Mouse (Mus musculus): ENCODE data around the gene Gba. TPM values are rescaled to one million over a fixed set of nuclear protein-coding genes. Genes with fewer than 3 reads are reported as not detected.
A peak's percentile ranks its signal among the peaks of the same experiment; 100 is the strongest.

The Gba gene
- polyA plus RNA-seq, 1 experiment: 52.5 TPM

GRCm38 (mm10) chr3:89182531-89183057 lies 20.1 kb upstream of the Gba start:
- no peaks in the 10 kb centered on the region for H3K36me3 ChIP-seq (ENCODE audit: control insufficient read depth, insufficient read depth)
- H3K27me3 ChIP-seq (ENCODE audit: control insufficient read depth, insufficient read depth, insufficient read length): no peaks in the 10 kb centered on the region
- H3K4me2 ChIP-seq (ENCODE audit: low read depth): no peak overlapping the region
- peak overlapping the region; percentile 8 for H3ac ChIP-seq (ENCODE audit: control insufficient read depth, insufficient read length)
- TF ChIP-seq SRF (IDR thresholded peaks at IDR 0.05; ENCODE audit: control insufficient read depth, insufficient read length, low read depth) (no peak), POLR2A (IDR thresholded peaks at IDR 0.05; ENCODE audit: insufficient read length, low read depth) (no peak), MAX (IDR thresholded peaks at IDR 0.05; ENCODE audit: low read depth) (no peak), TCF12 (IDR thresholded peaks at IDR 0.05; ENCODE audit: insufficient read depth, poor library complexity, severe bottlenecking) (no peak), TCF3 (IDR thresholded peaks at IDR 0.05; ENCODE audit: insufficient read length, low read depth) (no peak), REST (IDR thresholded peaks at IDR 0.05; ENCODE audit: insufficient read depth, insufficient read length) (no peak), E2F4 (IDR thresholded peaks at IDR 0.05; ENCODE audit: insufficient read depth) (no peak), USF1 (IDR thresholded peaks at IDR 0.05; ENCODE audit: low read depth) (no peak), MYOD1 (IDR thresholded peaks at IDR 0.05; ENCODE audit: control insufficient read depth in 1 of 3, insufficient read length in 2 of 3, low read depth in 2 of 3) (no peak), CEBPB (IDR thresholded peaks at IDR 0.05; ENCODE audit: insufficient read depth, poor library complexity, severe bottlenecking) (no peak), MYOG (IDR thresholded peaks at IDR 0.05; ENCODE audit: control insufficient read depth in 1 of 3, insufficient read depth in 1 of 3, insufficient read length in 2 of 3, low read depth in 2 of 3) (no peak), POLR2AphosphoS2 (IDR thresholded peaks at IDR 0.05; ENCODE audit: insufficient read length, low read depth) (no peak)
- H3K79me2 ChIP-seq (ENCODE audit: control insufficient read depth, insufficient read depth): peaks cover 14% of the 10 kb centered on the region
- H3K4me3 ChIP-seq: peak overlapping the region; percentile 35

GRCm38 (mm10) chr3:89183058-89183958 lies 19.4 kb upstream of the Gba start, which contains the start of gene Fam189b:
Fam189b (plus strand) TSS chr3:89183143.
- H3ac ChIP-seq (ENCODE audit: control insufficient read depth, insufficient read length): peak within 1 kb of the TSS; percentile 8
- H3K79me2 ChIP-seq (ENCODE audit: control insufficient read depth, insufficient read depth): peaks cover 7% of the 10 kb centered on the region
- H3K4me3 ChIP-seq: peak within 1 kb of the TSS; percentile 35
- no peaks in the 10 kb centered on the region for H3K36me3 ChIP-seq (ENCODE audit: control insufficient read depth, insufficient read depth)
- H3K4me2 ChIP-seq (ENCODE audit: low read depth): peak within 1 kb of the TSS; percentile 68
- H3K27me3 ChIP-seq (ENCODE audit: control insufficient read depth, insufficient read depth, insufficient read length): no peaks in the 10 kb centered on the region
- TF ChIP-seq POLR2AphosphoS2 (IDR thresholded peaks at IDR 0.05; ENCODE audit: insufficient read length, low read depth): peak; percentile 80
- TF ChIP-seq MYOG (IDR thresholded peaks at IDR 0.05; ENCODE audit: control insufficient read depth in 1 of 3, insufficient read depth in 1 of 3, insufficient read length in 2 of 3, low read depth in 2 of 3): no peak
- no peak for TF ChIP-seq TCF3 (IDR thresholded peaks at IDR 0.05; ENCODE audit: insufficient read length, low read depth)
- no peak for TF ChIP-seq MAX (IDR thresholded peaks at IDR 0.05; ENCODE audit: low read depth)
- TF ChIP-seq MYOD1 (IDR thresholded peaks at IDR 0.05; ENCODE audit: control insufficient read depth in 1 of 3, insufficient read length in 2 of 3, low read depth in 2 of 3): no peak
- TF ChIP-seq SRF (IDR thresholded peaks at IDR 0.05; ENCODE audit: control insufficient read depth, insufficient read length, low read depth): no peak
- TF ChIP-seq E2F4 (IDR thresholded peaks at IDR 0.05; ENCODE audit: insufficient read depth): no peak
- no peak for TF ChIP-seq CEBPB (IDR thresholded peaks at IDR 0.05; ENCODE audit: insufficient read depth, poor library complexity, severe bottlenecking)
- peak; percentile 61 for TF ChIP-seq POLR2A (IDR thresholded peaks at IDR 0.05; ENCODE audit: insufficient read length, low read depth)
- no peak for TF ChIP-seq USF1 (IDR thresholded peaks at IDR 0.05; ENCODE audit: low read depth)

GRCm38 (mm10) chr3:89183959-89184315 lies 18.8 kb upstream of the Gba start:
- Histone ChIP-seq H3ac (ENCODE audit: control insufficient read depth, insufficient read length) (peak overlapping the region; percentile 8), H3K4me2 (ENCODE audit: low read depth) (peak overlapping the region; percentile 68), H3K4me3 (peak overlapping the region; percentile 35), H3K79me2 (ENCODE audit: control insufficient read depth, insufficient read depth) (peaks cover under 1% of the 10 kb centered on the region), H3K36me3 (ENCODE audit: control insufficient read depth, insufficient read depth) (no peaks in the 10 kb centered on the region), H3K27me3 (ENCODE audit: control insufficient read depth, insufficient read depth, insufficient read length) (no peaks in the 10 kb centered on the region)
- TF ChIP-seq TCF3 (IDR thresholded peaks at IDR 0.05; ENCODE audit: insufficient read length, low read depth) (no peak), MYOG (IDR thresholded peaks at IDR 0.05; ENCODE audit: control insufficient read depth in 1 of 3, insufficient read depth in 1 of 3, insufficient read length in 2 of 3, low read depth in 2 of 3) (no peak), USF1 (IDR thresholded peaks at IDR 0.05; ENCODE audit: low read depth) (no peak), CEBPB (IDR thresholded peaks at IDR 0.05; ENCODE audit: insufficient read depth, poor library complexity, severe bottlenecking) (no peak), MYOD1 (IDR thresholded peaks at IDR 0.05; ENCODE audit: control insufficient read depth in 1 of 3, insufficient read length in 2 of 3, low read depth in 2 of 3) (no peak), SRF (IDR thresholded peaks at IDR 0.05; ENCODE audit: control insufficient read depth, insufficient read length, low read depth) (no peak), POLR2AphosphoS2 (IDR thresholded peaks at IDR 0.05; ENCODE audit: insufficient read length, low read depth) (no peak), POLR2A (IDR thresholded peaks at IDR 0.05; ENCODE audit: insufficient read length, low read depth) (no peak), TCF12 (IDR thresholded peaks at IDR 0.05; ENCODE audit: insufficient read depth, poor library complexity, severe bottlenecking) (no peak), MAX (IDR thresholded peaks at IDR 0.05; ENCODE audit: low read depth) (no peak), REST (IDR thresholded peaks at IDR 0.05; ENCODE audit: insufficient read depth, insufficient read length) (no peak), E2F4 (IDR thresholded peaks at IDR 0.05; ENCODE audit: insufficient read depth) (no peak)

- H3K4me3 ChIP-seq: no peak overlapping the region
- no peak overlapping the region for H3ac ChIP-seq (ENCODE audit: control insufficient read depth, insufficient read length)
- H3K27me3 ChIP-seq (ENCODE audit: control insufficient read depth, insufficient read depth, insufficient read length): no peaks in the 10 kb centered on the region
- no peaks in the 10 kb centered on the region for H3K36me3 ChIP-seq (ENCODE audit: control insufficient read depth, insufficient read depth)
- TF ChIP-seq TCF12 (IDR thresholded peaks at IDR 0.05; ENCODE audit: insufficient read depth, poor library complexity, severe bottlenecking) (no peak), USF1 (IDR thresholded peaks at IDR 0.05; ENCODE audit: low read depth) (no peak), SRF (IDR thresholded peaks at IDR 0.05; ENCODE audit: control insufficient read depth, insufficient read length, low read depth) (no peak), MAX (IDR thresholded peaks at IDR 0.05; ENCODE audit: low read depth) (no peak), POLR2AphosphoS2 (IDR thresholded peaks at IDR 0.05; ENCODE audit: insufficient read length, low read depth) (no peak), TCF3 (IDR thresholded peaks at IDR 0.05; ENCODE audit: insufficient read length, low read depth) (no peak), CEBPB (IDR thresholded peaks at IDR 0.05; ENCODE audit: insufficient read depth, poor library complexity, severe bottlenecking) (no peak), POLR2A (IDR thresholded peaks at IDR 0.05; ENCODE audit: insufficient read length, low read depth) (no peak), REST (IDR thresholded peaks at IDR 0.05; ENCODE audit: insufficient read depth, insufficient read length) (no peak), E2F4 (IDR thresholded peaks at IDR 0.05; ENCODE audit: insufficient read depth) (no peak), MYOD1 (IDR thresholded peaks at IDR 0.05; ENCODE audit: control insufficient read depth in 1 of 3, insufficient read length in 2 of 3, low read depth in 2 of 3) (no peak), MYOG (IDR thresholded peaks at IDR 0.05; ENCODE audit: control insufficient read depth in 1 of 3, insufficient read depth in 1 of 3, insufficient read length in 2 of 3, low read depth in 2 of 3) (no peak)
- H3K4me2 ChIP-seq (ENCODE audit: low read depth): no peak overlapping the region
- H3K79me2 ChIP-seq (ENCODE audit: control insufficient read depth, insufficient read depth): no peaks in the 10 kb centered on the region
These were observed 15.5 kb upstream of the Gba start for GRCm38 (mm10) chr3:89187197-89187596.

Data from myocyte (in vitro differentiated cells).